ENCODE assay signal across 13 mouse cellular contexts in the genomic region with DNA sequence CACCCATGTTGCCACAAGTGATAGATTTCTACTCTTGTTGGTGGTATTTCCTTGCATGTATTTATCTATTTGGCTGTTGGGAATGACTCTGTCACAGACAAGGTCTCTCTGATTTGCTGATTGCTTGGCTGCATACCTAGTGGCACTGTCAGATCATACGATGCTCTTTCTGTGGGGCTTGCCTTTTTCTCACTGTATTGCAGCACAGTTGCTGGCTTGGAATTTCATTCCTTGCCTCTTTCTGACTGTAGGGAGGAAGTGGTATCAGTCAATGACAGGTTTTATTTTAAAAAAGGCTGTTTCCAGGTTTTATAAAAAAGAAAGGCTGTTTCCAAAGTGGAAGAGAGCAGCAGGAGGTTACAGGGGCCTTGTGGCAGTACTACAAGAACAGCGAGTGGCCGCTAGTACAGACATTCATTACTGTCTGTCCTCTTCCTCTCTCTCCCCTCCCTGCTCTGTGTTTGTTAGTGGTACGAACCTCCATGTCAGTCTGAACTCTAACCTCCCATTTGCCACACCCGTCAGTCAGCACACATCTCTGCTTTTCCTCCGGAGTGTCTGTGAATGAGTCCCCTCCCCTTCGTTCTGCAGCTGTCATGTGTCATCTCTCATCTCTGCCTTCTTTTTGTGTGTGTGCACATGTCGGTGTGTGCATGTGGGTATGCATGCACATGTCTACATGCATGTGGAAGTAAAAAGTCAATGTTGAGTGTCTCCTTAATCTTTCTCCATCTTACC.
DNase-seq lines count a peak whose midpoint lies in the region; ATAC-seq and TF ChIP-seq lines count a peak whose summit lies in the region.
"Had no signal": no experiment of that assay in that cellular context is flagged by ENCODE, and none has a peak within 500 bp of the region (broad histone marks: within the 10 kb centered on the region; RNA-seq: fewer than 3 reads in every experiment).

No protein-coding gene starts in this region.

- 46% methylated on average over 8 of the region's 8 CpGs for WGBS in heart, embryonic 13.5 days
- 41% methylated on average over 8 of the region's 8 CpGs for WGBS in embryonic facial prominence, embryonic 14.5 days
- 40% methylated on average over 8 of the region's 8 CpGs for WGBS in intestine, postnatal 0 days

- H3K4me3 ChIP-seq in heart, embryonic 13.5 days, result no peak overlapping the region
- H3K4me3 ChIP-seq in embryonic facial prominence, embryonic 14.5 days (ENCODE audit: low read depth, low read length), result no peak overlapping the region
- H3K4me3 ChIP-seq in intestine, postnatal 0 days (ENCODE audit: low read depth, low read length), result no peak overlapping the region

- no peak for ATAC-seq in heart, embryonic 13.5 days (ENCODE audit: extremely low read depth, insufficient number of reproducible peaks, low FRiP score, low TSS enrichment)
- peak; percentile 41; the same call in 1 of the 2 replicates for ATAC-seq in embryonic facial prominence, embryonic 14.5 days (ENCODE audit: low read depth)
- ATAC-seq in intestine, postnatal 0 days, result peak; percentile 51; the same call in 1 of the 2 replicates
- no peak for ATAC-seq in granulocyte monocyte progenitor cell, adult 5-6 weeks (replicated peaks; ENCODE audit: poor library complexity, severe bottlenecking)
- ATAC-seq: inflammation-experienced regulatory T-cells, adult 6 months had no signal

- no peak for DNase-seq in heart, adult 18-20 months
- DNase-seq in lung, postnatal 10 days, result peak; percentile 53
- DNase-seq in lung, adult 18-20 months, result no peak
- no peak for DNase-seq in embryonic facial prominence, embryonic 14.5 days (ENCODE audit: low spot score)
- DNase-seq in urinary bladder, adult 18-20 months (ENCODE audit: low spot score in 2 of 2), result no peak
- DNase-seq: adrenal gland, postnatal 14 days; cerebellum, postnatal 10 days; gastrocnemius, postnatal 36 days; right cerebral cortex, postnatal 14 days had no signal

- no peak for TF ChIP-seq CTCF in intestine, postnatal 0 days (IDR thresholded peaks at IDR 0.05; ENCODE audit: low read depth)

- H3K4me2 ChIP-seq in heart, embryonic 13.5 days, result no peak overlapping the region
- no peak overlapping the region for H3K4me2 ChIP-seq in embryonic facial prominence, embryonic 14.5 days (ENCODE audit: low read depth, low read length)
- no peak overlapping the region for H3K4me2 ChIP-seq in intestine, postnatal 0 days (replicated peaks; ENCODE audit: low read depth)

- H3K27me3 ChIP-seq in heart, embryonic 13.5 days (replicated peaks), result no peaks in the 10 kb centered on the region
- H3K27me3 ChIP-seq in embryonic facial prominence, embryonic 14.5 days (replicated peaks; ENCODE audit: control insufficient read depth, insufficient read depth, low read length), result no peaks in the 10 kb centered on the region
- no peaks in the 10 kb centered on the region for H3K27me3 ChIP-seq in intestine, postnatal 0 days (replicated peaks; ENCODE audit: control insufficient read depth, insufficient read depth, low read length)

- H3K4me1 ChIP-seq in heart, embryonic 13.5 days, result peaks cover 22% of the 10 kb centered on the region
- H3K4me1 ChIP-seq in embryonic facial prominence, embryonic 14.5 days (ENCODE audit: control insufficient read depth, insufficient read depth, low read length), result 0 out of 2 replicates have a peak, but pooled peaks cover 8% of the 10 kb centered on the region
- H3K4me1 ChIP-seq in intestine, postnatal 0 days (replicated peaks; ENCODE audit: control insufficient read depth, insufficient read depth, low read length), result no peaks in the 10 kb centered on the region

- H3K9me3 ChIP-seq in heart, embryonic 13.5 days, result no peaks in the 10 kb centered on the region
- H3K9me3 ChIP-seq in embryonic facial prominence, embryonic 14.5 days (ENCODE audit: control insufficient read depth, low read length), result no peaks in the 10 kb centered on the region
- H3K9me3 ChIP-seq in intestine, postnatal 0 days (ENCODE audit: control insufficient read depth), result no peaks in the 10 kb centered on the region

- H3K9ac ChIP-seq in heart, embryonic 13.5 days, result no peak overlapping the region; the same call in 1 of the 2 replicates
- H3K9ac ChIP-seq in embryonic facial prominence, embryonic 14.5 days (ENCODE audit: low read depth, low read length), result no peak overlapping the region
- no peak overlapping the region for H3K9ac ChIP-seq in intestine, postnatal 0 days (ENCODE audit: low read depth, low read length)

- peak overlapping the region; percentile 32; the same call in 1 of the 2 replicates for H3K27ac ChIP-seq in heart, embryonic 13.5 days (replicated peaks)
- H3K27ac ChIP-seq in embryonic facial prominence, embryonic 14.5 days (replicated peaks; ENCODE audit: low read depth, low read length), result no peak overlapping the region
- no peak overlapping the region for H3K27ac ChIP-seq in intestine, postnatal 0 days (ENCODE audit: low read depth, low read length)

- no peaks in the 10 kb centered on the region for H3K36me3 ChIP-seq in heart, embryonic 13.5 days
- H3K36me3 ChIP-seq in embryonic facial prominence, embryonic 14.5 days (ENCODE audit: control insufficient read depth, insufficient read depth, low read length), result no peaks in the 10 kb centered on the region
- H3K36me3 ChIP-seq in intestine, postnatal 0 days (ENCODE audit: control insufficient read depth, insufficient read depth), result no peaks in the 10 kb centered on the region

Comparison
In these comparisons a context has a peak if more than half of its experiments do, and no peak if none do; other contexts are left out.
1. ATAC-seq: peak in embryonic facial prominence, embryonic 14.5 days (single experiment) and intestine, postnatal 0 days (single experiment); none in heart, embryonic 13.5 days (single experiment) and granulocyte monocyte progenitor cell, adult 5-6 weeks (single experiment).